Mouse (Mus musculus): ENCODE data around the gene Gon7.

Gon7 gene

DNA sequence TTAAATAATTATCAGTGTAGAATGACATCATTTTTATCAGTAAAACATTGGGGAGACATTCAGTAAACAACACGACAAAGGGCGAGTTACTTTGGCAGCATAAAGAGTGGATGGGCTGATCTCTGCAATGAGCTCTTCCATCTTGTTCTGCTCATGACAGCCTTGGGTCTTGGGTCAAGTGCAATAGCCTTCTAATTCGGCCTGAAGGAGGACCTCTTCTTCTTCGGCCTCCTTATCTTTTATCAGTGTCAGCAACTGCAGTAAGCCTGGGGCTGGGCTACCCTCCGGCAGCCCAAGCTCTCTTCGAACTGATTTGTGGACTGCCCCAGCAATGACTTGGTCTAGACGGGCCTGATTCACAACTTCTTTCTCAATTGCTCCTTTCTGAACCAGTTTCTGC, 15.5 kb downstream of the Gon7 start:
- DNase-seq: no peak

DNA sequence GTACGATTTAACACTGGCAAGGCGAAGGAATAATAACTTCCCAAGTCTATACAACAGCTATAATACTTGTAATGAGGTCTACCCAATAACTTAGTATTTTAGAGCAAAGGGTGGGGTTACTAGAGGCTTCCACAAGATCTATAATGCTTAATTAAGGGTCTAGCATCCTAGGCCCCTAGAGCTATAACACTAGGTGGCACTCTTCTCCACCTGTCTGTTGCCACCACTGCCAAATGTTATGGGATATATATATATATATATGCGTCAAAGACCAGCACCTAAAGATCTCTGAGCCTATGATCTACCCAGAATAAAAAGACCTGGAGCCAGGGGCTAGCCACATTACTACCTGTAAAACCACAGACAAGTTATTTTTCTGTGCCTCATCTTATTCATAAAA, 17.3 kb downstream of the Gon7 start:
- peak; percentile 46 for DNase-seq

DNA sequence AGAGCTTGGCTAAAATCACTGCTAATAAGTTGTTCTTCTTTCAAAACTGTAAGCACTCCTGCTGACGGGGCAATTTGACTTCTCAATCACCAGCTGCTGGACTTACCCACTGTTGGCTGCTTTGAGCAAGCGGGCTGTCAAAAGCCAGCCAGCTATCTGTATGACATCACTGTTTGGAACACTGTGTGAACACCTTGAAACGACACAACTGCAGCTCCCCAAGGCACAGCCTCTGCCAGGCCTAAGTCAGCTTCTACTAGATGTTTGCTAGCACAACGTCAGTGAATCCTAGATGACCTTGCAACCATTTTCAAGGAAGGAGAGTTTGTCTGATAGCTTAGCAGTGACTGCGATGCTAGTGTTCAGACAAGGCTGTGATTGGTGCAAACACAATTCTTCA, 18.5 kb downstream of the Gon7 start:
- no peak for DNase-seq

DNA sequence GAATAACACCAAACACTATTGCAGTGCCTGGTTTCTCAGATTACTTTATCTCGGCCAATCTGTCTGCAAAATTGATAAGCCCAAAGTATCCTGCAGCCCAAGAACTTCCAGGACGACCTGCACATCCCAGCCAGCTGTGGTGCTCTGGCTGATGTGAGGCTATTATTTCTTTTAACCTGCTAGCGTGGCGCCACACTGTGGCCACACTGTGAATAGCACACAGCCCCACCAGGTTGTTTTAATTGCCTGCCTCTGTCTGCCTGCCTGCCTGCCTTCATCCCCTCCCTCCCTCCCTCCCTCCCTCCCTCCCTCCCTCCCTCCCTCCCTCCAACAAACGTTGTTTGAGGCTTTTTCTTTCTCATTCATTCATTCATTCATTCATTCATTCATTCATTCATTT, 24.2 kb downstream of the Gon7 start:
- DNase-seq: peak; percentile 70

DNA sequence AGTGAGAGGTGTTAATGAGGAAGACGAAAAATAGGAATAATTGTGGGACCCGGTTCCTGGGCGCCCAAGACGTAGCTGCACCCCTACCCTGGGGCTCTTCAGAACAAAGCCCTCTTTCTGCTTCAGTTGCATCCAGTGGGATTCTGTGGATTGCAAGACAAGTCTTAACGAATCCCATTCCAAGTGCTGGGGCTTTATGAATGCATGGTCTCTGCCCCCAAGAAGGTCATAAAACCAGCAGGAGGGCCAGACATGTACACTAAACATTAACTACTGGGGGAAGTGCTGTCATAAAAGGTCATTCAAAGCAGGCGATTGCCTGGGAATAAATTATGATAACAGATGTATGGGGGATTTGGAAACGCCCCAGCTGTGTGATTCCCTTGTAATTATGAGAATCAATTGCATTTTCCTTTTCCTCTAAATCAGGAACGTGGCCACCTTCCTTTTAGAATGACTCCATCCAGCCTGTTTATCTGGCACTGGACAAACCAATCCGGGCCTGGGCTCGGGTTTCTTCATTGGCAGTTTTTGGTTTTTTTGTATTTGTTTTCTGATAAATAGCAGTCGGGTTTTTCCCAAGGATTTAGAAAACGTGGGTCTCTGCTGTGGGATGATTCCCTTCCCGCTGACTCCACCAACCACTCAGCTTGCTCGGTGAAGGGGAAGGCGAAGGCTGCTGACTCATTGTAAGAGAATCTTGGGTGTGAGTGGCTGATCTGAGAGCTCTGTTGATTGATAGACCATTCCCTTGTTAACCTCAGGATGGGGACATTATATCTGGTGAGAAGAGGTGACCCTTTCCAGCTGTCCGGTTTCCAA, 26.6 kb downstream of the Gon7 start:
- no peak for DNase-seq

DNA sequence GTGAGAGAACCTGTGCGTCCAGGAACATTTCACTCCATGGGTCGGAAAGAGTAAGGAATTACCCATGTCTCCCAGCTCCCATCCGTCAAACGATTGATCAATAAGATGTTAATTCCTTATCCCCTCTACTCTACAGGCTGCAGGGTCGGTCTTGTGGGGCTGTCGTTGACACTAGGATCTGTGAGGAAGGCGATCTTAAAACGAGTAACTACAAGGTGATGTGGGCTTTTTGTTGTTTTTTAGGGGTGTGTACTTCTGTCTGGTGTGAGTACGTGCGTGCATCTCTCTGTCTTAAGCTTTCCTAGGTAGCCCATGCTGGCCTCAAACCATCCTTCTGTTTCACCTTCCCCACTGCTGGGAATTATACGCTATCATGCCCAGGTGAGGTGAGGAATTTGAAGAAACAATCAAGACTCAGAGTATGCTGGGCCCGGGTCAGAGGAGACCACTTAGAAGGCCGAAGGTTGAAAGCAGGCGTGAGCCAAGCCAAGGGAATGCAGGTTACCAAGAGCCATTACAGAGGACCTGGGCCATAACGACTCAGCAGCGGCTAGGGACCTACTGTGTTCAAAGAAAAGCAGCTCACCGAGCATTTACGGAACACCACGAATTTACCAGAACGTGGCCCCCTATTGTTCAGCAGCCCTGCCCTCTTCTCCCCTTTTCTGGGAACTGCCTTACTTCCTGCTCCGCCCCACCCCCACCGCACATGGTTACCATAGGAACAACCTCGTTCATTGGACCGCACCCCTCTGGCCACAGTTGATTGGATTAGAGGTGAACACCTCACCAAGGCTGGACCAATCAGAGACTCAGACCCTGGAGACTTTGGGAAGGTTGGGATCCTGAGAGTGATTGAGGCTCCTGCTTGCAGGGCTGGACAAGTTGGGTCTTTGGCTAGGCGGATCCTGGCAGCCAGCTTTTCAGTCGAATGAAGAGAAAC, 27.5 kb downstream of the Gon7 start:
- peak; percentile 61 for DNase-seq

DNA sequence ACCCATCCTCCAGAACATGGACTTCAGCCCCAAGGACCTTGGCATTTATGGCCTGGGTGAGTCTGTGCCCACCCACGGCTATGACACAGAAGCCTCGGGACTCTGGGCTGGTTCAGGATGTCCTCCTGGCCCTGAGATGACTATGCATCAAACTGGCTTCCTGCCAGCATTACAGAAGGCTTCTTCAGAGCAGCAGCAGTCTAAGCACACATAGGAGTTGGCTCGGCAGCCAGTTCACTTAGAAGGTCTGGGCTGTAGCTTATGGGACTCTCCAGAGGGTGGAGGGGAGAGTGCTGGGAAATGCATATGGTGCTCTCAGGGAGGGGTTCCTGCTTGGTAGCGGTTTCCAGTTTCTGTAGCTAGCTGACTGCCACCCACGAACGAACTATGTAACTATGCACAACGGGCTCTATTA, 31.8 kb downstream of the Gon7 start:
- DNase-seq: no peak

DNA sequence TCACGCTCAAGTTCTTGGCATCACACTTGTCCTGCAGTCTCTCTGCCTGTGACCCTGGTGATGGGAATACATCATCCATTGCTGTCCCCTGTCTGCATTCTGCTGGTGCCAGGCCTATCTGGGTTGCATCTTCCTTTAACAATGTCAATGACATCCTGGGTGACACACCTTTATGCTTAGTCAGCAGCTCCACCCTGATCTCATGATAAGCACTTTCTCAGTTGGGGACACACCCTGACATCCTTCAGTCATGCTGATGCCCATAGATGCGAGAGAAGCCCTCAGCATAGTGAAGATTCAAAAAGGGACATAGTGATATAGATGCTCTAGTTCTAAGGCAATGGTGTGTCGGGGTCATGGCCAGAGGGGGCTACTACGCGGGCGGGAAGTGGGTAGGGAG, 32.5 kb downstream of the Gon7 start:
- DNase-seq: no peak

DNA sequence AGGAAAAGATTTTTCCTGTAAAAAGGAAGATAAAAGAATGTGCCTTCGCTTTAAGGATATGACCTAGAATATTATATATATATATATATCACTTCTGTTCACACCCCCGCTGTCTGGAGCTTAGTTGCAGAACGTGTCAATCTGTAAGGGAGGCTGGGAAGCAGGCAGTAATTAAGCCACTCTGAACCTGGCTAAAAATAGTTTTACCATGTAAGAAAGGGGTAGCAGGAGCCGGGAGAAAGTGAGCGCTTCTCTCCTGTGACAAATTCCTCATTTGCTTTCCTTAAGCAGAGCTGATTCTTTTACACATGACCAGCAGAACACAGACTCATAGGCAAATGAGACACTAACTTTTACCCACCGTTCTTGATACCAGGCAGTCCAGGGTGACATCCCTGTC, 33.7 kb downstream of the Gon7 start:
- no peak for DNase-seq

DNA sequence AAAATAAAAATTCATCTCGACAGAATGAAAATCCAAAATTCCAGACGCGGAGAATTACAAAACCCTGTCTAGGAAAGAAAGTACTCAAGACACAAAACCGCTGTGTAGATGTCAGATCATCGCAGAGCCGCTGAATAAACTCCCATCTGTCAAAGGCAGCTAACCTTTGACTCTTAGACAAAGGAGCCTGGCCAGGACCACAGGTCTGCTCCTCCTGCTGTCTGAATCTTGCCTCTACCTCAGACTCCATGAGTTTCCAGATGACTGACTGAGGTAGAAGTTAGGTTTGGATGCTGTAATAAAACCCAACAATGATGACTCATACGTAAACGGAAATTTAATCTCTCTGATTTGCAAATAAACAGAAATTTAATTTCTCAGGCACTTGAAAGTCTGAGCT, 34.6 kb downstream of the Gon7 start:
- DNase-seq: no peak

DNA sequence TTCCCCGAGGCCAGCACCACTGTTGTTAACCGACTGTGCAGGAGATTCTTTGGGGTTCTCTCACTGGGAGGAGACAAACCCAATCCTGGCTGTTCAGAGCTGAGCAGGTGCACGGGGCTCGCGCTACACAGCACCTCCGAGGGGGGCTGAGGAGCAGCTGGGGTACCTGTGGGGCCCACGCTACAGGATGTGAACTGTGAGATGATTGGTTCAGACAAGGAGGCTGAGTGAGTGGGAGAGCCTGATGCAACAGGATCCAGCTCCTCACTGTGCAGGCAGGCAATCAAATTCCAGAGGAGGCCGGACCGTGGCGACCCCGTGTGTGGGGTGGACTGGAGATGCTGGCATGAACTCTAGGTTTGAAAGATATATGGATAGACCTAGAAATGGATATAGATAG, 35.2 kb downstream of the Gon7 start:
- DNase-seq: peak; percentile 68

DNA sequence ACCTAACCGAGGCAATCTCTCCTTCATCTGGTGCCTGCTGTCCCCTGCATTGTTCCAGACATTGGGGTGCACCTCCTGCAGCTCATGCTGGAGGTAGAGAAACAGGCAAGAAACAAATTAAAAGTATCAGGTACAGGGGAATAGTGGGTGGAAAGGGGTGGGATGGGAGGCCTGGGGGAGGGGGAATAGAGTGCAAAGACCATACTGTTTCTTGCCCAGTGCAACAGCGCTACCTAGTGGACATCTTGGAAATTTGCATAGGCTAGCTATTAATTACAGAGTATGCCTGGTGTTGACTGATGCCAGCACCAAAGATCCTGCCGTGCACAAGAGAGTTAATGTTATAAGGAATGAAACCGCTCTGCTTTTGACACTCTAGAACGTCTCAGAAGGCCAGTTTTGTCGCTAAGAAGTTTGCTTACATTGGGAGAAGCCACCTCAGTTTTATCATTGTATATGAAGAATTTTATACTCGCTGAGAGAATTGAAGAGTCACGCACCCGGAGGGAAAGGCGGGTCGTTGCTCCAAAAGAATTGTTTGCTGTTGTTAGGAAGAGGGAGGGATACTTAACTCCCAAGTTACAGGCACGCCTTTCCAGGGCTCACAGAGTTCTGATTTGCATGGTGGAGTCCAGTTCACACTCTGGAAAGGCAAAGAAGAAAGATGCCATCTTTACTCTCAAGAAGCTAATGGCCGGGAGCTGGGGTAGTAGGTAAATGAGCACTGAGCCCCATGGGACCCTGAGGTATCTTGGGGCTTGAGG, 37.9 kb downstream of the Gon7 start:
- peak; percentile 58 for DNase-seq

DNA sequence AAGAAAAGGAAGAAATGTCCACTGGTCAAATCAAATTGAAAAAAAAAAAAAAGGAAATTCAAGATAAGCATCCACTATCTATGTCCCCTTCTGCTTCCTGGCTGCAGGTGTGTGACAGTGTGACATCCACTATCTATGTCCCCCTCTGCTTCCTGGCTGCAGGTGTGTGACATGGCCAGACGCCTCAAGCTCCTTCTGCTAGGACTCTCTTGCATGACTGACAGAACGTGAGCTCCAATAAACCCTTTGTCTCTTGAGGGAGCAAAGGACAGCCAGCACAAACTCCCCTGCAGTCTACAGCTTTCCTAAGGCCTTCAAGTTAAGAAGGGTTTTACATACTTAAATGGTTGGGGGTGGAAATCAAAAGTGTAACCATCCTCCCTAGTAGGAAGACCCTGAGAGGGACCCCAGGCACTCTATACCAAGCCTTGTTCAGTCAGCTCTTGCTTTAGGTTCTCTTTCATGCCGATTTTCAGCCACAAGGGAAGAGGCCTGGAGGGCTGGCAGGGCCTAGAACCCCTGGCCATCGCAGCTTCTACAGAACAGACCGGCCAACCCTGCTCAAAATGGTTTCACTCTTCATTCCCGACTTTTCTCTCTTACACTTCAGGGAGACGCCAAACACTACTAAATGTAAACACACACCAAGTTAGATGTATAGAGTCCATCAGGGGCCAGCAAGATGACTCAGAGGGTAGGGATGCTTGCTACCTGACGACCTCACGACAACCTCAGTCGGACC, 42.8 kb downstream of the Gon7 start:
- no peak for DNase-seq

DNA sequence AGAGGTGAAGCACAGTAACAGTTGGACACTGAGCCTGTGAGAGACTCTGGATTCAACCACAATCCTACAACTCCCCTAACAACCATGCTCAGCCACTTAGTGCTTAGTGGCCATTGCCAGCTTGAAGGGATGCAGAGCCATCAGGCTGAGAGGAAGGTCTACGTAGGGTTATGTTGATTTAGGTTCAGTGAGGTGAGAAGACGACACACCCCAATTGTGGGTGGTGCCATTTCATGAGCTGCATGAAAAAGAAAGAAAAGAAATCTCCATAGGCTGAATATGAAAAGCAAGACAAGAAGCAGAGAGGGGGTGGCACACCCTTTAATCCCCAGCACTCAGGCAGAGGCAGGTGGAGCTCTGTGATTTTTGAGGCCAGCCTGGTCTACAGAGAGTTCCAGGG, 43.5 kb downstream of the Gon7 start:
- no peak for DNase-seq

DNA sequence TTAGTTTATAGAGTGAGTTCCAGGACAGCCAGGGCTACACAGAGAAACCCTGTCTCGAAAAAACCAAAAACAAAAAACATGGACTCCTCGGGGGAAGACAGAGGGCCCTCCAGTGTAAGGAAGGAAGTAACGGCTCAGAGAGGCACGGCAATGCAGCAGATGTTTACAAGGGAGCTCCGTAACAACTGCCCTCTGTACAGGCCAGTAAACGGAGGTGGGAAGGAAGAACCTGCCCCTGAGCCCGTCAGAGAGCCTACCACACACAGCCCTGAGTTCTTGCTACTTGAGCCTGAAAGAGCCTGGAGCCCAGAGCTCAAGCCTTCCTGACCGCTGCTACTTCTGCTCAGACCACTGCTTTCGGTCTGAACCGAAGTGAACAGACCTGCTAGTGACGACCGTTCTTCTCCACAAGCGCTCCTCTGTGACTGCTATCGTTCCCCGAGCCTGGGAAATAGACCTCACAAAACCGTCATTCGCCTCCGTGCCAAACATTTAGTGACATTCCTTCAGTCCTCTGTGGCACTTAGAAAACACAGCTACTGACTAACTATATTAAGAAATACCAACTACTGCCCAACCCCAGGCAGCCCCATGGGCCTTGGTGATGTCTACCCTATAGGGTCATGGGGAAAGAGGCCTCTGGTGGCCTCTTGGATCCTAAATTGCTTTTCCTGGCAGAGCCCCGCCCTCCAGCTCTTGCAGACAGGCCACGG, 44.3 kb downstream of the Gon7 start:
- no peak for DNase-seq

DNA sequence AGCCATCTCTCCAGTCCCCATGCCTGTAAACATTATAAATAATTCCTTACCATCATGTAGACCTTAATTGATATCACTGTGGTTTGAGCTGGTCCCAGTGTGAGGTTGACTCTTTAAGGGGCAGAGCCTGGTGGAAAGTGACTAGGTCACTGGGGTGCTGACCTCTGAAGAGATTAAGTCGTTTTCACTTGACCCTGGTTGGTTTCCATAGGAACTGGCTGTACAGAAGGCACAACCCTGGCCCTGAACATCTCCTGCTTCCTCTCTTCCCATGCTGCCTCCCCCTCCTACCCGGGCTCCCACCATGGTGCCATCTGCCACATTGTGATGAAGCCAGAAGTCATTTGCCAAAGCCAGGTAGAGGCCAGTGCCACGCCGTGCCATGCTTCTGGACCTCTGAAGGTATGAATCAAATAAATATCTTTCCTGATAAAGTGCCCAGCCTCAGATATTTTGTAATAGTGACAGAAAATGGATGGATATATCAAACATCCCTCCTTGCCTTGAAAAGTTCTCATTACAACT, 46.7 kb downstream of the Gon7 start:
- no peak for DNase-seq

DNA sequence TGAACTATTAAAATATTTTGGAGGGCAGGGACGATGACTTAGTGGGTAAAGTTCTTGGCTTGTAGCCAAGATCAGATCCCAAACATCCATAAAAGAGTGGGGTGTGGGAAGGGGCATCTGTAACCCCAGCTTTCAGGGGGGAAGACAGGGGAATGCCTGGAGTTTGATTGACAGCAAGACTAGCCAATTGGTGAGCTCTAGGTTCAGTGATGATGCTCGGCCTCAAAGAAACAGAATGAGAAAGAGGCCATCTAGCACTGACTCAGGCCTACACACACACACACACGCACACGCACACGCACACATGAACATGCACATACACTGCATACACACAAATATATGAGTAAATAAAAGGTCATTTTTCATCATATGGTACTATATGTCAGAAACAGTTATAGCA, 47.7 kb downstream of the Gon7 start:
- DNase-seq: no peak

DNA sequence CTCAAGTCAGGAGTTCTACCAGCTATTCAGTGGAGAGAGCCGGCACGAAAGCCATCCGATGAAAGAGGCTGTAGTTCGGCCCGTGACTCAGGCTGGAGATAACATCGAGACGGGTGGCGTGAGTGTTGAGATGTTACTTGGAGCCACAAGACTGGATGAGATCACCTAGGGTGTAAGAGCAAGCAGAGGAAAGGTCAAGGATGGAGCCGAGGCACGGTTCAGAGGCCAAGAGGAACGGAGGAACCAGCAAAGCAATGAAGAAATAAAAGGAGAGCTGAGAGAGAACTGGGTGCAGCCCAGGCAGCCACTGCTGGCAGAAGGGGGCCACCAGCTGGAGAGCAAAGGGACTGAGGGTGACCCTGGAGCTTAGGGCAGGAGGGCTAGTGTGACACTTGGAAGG, 49.4 kb downstream of the Gon7 start:
- DNase-seq: no peak

DNA sequence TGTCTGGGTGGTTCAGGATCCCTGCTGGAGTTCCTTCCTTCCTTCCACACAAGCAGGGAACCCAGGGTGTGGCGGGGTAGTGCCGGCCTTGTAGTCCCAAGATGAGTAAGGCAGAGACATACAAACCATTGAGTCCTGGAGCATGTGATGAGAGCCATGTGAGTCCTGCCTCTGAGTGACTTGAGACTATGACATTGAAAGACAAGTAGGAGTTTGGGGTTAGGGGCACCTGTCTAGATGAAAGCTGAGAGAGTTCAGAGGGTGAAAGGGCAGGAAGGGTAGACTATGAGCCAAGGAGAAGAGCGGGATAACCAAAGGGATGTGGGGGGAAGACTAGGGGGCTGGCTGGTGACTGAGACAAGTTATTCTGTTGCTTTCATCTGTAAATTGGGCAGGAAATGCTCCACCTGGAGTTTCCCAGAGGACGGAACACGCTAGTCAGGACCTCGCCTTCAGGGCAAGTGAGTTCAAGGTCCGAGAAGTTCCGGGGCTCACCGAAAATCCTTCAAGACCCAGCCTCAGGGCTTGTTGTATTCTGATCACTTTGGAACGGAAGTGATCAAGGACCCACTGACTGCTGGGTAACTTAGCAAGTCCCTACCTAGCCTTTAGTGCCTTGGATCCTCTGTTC, 50.7 kb downstream of the Gon7 start:
- DNase-seq: no peak

DNA sequence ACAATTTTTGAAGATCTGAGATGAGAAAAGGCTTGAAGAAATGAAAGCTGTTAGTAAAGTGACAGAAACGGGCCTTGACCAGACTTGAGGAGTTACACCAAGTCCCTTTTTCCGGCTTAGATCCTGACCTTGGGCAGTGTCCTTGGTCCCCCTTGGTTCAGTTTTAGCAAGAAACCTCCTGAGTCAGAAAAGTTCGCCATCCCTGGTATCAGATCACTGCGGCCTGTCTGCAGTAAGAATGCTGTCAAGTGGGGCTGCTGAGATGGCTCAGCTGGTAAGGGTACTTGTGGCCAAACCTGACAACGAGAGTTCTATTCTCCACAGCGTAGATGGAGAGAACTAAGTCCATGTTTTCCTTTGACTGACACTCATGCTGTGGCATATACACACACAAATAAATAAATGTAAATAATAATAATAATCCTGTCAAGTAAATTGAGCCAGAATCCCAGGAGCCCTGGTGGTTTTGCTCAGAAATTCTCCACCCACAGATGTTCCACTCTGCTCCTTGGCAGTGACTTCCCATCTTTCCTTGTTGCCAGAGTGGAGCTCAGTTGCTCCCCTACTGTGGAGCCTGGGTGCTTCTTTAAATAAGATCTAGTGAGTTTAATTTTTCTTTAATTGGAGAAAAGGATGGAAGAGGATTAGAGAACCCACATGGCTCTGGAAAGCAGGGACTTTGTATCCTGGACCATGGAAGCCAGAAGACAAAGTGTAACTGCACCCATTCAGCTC, 51.5 kb downstream of the Gon7 start:
- DNase-seq: no peak
